Mouse (Mus musculus) embryonic facial prominence, embryonic 10.5 days (tissue): ENCODE data around the gene Espl1. TPM values are rescaled to one million over a fixed set of nuclear protein-coding genes. Genes with fewer than 3 reads are reported as not detected.
A peak's percentile ranks its signal among the peaks of the same experiment; 100 is the strongest.

Experiments
- DNase-seq: peaks from one replicate; pipeline ENCODE4 v3.0.0-alpha.2; 2017; ENCODE audit warnings: low spot score
- H3K27ac ChIP-seq: fragments of 300-500 bp; sonication (generic); replicated peaks from 2 replicates; pipeline ENCODE4 v1.5.1; 2016; ENCODE audit warnings: mild to moderate bottlenecking
- H3K27me3 ChIP-seq: fragments of 300-500 bp; sonication (generic); replicated peaks from 2 replicates; pipeline ENCODE4 v1.6.1; 2016; ENCODE audit warnings: low read depth, mild to moderate bottlenecking; ENCODE audit not compliant: poor library complexity, severe bottlenecking
- H3K36me3 ChIP-seq: fragments of 300-500 bp; sonication (generic); replicated peaks from 2 replicates; pipeline ENCODE4 v1.6.1; 2016; ENCODE audit warnings: mild to moderate bottlenecking, moderate library complexity
- H3K4me1 ChIP-seq: fragments of 300-500 bp; sonication (generic); 2 replicates; pipeline ENCODE4 v1.6.1; 2016
- H3K4me3 ChIP-seq: fragments of 300-500 bp; sonication (generic); 2 replicates; pipeline ENCODE4 v1.5.1; 2016; ENCODE audit warnings: mild to moderate bottlenecking, moderate library complexity
- H3K9me3 ChIP-seq: fragments of 300-500 bp; sonication (generic); 2 replicates; pipeline ENCODE4 v1.6.1; 2016; ENCODE audit warnings: mild to moderate bottlenecking
- WGBS: fragments of 180-500 bp; shearing (Covaris S2); methylation state at CpG from one replicate; pipeline ENCODE4 v1.1.7; 2016; 5-methylcytosine and 5-hydroxymethylcytosine counted together
- polyA plus RNA-seq: library from polyadenylated mRNA; unstranded; fragments of >200 nt; fragmentation: Nextera tagmentation; extraction: Ambion mirVana; gene quantifications from 2 replicates; pipeline ENCODE4 v1.2.1, GENCODE M21; 2016

The Espl1 gene
- polyA plus RNA-seq, 1 experiment from 2014 or later = 57.6 TPM

DNA sequence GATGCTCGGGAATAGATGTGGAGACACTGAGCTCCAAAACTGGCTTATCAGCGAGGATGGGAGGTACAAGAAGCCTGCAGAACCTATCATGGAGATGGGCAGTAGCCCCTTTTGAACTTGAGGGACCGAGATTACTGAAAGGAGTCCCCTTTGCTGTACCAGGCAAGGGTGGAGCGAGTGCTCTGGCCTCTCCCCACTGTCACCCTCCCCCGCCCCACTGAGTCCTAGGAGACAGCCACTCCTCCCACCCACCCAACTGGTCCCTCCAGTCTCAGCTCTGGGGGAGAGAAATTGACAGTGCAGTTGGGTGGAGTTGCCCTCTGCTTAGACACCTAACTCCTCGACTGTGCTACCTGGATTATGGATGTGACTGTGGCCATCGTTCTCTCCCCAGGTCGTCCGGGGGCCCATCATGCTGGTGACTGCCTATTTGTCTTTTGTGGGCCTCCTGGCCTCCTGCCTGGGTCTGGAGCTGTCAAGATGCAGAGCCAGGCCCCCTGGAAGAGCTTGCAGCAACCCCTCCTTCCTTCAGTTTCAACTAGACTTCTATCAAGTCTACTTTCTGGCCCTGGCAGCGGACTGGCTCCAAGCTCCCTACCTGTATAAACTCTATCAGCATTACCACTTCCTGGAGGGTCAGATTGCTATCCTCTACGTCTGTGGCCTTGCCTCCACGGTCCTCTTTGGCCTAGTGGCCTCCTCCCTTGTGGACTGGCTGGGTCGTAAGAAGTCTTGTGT lies 16.1 kb upstream of the Espl1 start:
- Histone ChIP-seq H3K9me3 (no peaks in the 10 kb centered on the region), H3K4me1 (peaks cover 24% of the 10 kb centered on the region), H3K27ac (peak overlapping the region; percentile 93), H3K36me3 (peaks cover 31% of the 10 kb centered on the region), H3K27me3 (no peaks in the 10 kb centered on the region), H3K4me3 (peak overlapping the region; percentile 95)
- DNase-seq = peak; percentile 25
- 29% methylated on average over 13 of the region's 13 CpGs for WGBS

DNA sequence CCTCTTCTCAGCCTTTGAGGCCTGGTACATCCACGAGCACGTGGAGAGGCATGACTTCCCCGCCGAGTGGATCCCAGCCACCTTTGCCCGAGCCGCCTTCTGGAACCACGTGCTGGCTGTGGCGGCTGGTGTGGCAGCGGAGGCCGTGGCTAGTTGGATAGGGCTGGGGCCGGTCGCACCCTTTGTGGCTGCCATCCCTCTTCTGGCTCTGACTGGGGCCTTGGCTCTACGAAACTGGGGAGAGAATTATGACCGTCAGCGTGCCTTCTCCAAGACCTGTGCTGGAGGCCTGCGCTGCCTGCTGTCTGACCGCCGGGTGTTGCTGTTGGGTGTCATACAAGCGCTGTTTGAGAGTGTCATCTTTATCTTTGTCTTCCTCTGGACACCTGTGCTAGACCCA lies 15.4 kb upstream of the Espl1 start:
- H3K27ac ChIP-seq = peak overlapping the region; percentile 93; the same call in 1 of the 2 replicates
- DNase-seq = no peak
- 95% methylated on average over 19 of the region's 19 CpGs for WGBS
- peak overlapping the region; percentile 95 for H3K4me3 ChIP-seq
- no peaks in the 10 kb centered on the region for H3K27me3 ChIP-seq
- no peaks in the 10 kb centered on the region for H3K9me3 ChIP-seq
- H3K4me1 ChIP-seq = peaks cover 24% of the 10 kb centered on the region
- H3K36me3 ChIP-seq = peaks cover 31% of the 10 kb centered on the region

DNA sequence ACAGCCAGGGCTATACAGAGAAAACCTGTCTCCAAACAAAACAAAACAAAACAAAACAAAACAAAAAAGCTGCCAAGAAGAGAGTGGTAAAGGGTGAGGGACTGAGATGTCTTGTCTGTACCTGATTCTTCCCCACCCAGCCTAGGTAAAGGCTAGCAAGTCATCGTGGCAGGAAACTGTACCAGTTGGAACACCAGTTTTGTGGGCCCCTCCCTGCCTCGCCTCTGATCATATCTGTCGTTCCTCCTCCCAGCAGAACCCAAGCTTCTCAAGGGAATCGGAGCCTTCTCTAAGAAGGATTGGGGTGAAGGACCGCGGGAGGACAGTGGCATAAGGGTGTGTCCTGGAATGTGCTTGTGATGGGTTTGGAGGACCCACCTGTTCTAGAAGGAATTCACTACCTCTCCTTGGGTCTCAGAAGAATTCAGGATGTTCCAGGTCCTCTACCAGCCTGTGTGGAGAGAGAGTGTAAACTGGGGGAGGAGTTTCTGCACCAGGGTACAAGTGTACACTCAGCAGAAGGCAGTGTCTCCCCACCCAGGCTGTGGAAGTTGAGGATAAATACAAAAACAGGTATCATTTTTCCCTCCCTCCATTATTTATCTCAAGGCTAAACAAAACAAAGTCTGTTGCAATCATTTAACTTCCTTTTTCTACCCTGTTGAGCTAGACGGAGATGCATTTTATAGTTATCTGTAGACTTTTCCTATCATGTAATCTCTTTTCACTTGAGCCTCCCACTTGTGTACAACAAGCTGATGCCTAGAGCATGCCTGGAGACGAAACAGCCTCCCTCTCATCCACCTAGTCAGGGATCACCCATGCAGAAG lies 13.4 kb upstream of the Espl1 start:
- H3K36me3 ChIP-seq = peaks cover 31% of the 10 kb centered on the region
- peaks cover 24% of the 10 kb centered on the region for H3K4me1 ChIP-seq
- no peak for DNase-seq
- no peaks in the 10 kb centered on the region for H3K27me3 ChIP-seq
- no peaks in the 10 kb centered on the region for H3K9me3 ChIP-seq
- H3K4me3 ChIP-seq = no peak overlapping the region
- WGBS = 86% methylated on average over 8 of the region's 8 CpGs
- H3K27ac ChIP-seq = no peak overlapping the region

GRCm38 (mm10) chr15:102283648-102284047 lies 12.4 kb upstream of the Espl1 start:
- no peak for DNase-seq
- Histone ChIP-seq H3K4me3 (no peak overlapping the region), H3K9me3 (no peaks in the 10 kb centered on the region), H3K36me3 (peaks cover 31% of the 10 kb centered on the region), H3K27me3 (no peaks in the 10 kb centered on the region), H3K27ac (no peak overlapping the region), H3K4me1 (peaks cover 21% of the 10 kb centered on the region)
- 75% methylated on average over 3 of the region's 3 CpGs for WGBS

DNA sequence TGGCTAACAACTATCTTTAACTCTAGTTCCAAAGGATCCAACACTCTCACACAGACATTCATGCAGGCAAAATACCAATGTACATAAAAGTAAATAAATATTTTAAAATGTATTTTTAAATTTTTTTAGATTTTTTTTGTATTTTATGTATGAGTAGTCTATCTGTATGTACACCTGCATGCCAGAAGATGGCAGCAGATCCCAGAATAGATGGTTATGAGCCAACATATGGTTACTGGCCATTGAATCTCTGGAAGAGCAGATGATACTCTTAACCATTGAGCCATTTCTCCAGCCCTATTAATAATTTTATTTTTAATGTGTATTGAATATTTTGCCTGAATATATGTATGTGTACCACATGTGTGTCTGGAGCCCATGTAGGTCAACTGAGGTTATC lies 8.7 kb upstream of the Espl1 start:
- Histone ChIP-seq H3K4me1 (0 out of 2 replicates have a peak, but pooled peaks cover 3% of the 10 kb centered on the region), H3K4me3 (no peak overlapping the region), H3K36me3 (peaks cover 7% of the 10 kb centered on the region), H3K9me3 (no peaks in the 10 kb centered on the region), H3K27ac (no peak overlapping the region), H3K27me3 (no peaks in the 10 kb centered on the region)
- no peak for DNase-seq

- Histone ChIP-seq H3K9me3 (no peaks in the 10 kb centered on the region), H3K27ac (peak overlapping the region; percentile 82), H3K36me3 (peaks cover 37% of the 10 kb centered on the region), H3K27me3 (no peaks in the 10 kb centered on the region), H3K4me3 (peak overlapping the region; percentile 89), H3K4me1 (peaks cover 20% of the 10 kb centered on the region)
- no peak for DNase-seq
- 5% methylated on average over 24 of the region's 24 CpGs for WGBS
Observed at GRCm38 (mm10) chr15:102296368-102297006, 421 bp downstream of the Espl1 start.

- H3K9me3 ChIP-seq = no peaks in the 10 kb centered on the region
- no peak overlapping the region for H3K4me3 ChIP-seq
- no peaks in the 10 kb centered on the region for H3K27me3 ChIP-seq
- H3K4me1 ChIP-seq = 0 out of 2 replicates have a peak, but pooled peaks cover 6% of the 10 kb centered on the region
- H3K36me3 ChIP-seq = peaks cover 95% of the 10 kb centered on the region
- 89% methylated on average over 6 of the region's 6 CpGs for WGBS
- no peak overlapping the region for H3K27ac ChIP-seq
- DNase-seq = no peak
Observed at GRCm38 (mm10) chr15:102302542-102302941, 6.5 kb downstream of the Espl1 start.

GRCm38 (mm10) chr15:102308717-102309116 lies 12.7 kb downstream of the Espl1 start:
- Histone ChIP-seq H3K9me3 (no peaks in the 10 kb centered on the region), H3K4me3 (no peak overlapping the region), H3K4me1 (no peaks in the 10 kb centered on the region), H3K27me3 (no peaks in the 10 kb centered on the region), H3K27ac (no peak overlapping the region), H3K36me3 (peaks cover 97% of the 10 kb centered on the region)
- no peak for DNase-seq
- WGBS = 87% methylated on average over 9 of the region's 9 CpGs

DNA sequence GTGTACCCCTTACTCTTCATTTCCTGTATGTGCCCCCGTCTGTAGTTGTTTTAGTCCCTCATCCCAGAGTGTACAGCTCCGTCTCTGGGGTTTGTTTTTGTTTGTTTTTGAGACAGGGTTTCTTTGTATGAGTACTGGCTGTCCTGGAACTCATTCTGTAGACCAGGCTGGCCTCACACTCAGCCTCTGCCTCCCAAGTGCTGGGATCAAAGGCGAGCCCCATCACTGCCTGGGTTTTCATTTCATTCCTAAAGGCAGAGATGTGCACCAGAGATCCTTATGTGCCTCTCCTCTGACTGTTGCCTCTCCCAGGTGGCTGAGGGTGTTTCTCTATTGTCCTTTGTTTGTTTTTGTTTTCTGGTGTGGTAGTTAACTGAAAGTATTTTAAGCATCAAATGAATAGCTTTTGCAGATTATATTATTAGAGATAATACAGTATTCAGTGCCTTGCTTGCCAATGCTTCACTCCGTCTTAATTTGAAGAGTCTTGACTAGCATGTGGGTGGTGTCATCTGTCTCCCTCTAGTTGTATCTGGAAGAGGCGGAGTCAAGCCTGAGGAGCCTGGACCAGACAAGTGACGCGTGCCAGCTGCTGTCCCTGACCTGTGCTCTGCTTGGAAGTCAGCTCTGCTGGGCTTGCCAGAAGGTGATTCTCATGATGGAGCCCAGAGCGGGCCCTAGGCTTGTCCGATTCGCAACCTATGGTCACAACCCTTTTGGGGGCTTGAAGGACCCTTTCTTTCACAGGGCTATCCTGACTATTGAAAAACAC lies 14.2 kb downstream of the Espl1 start:
- no peaks in the 10 kb centered on the region for H3K27me3 ChIP-seq
- DNase-seq = no peak
- no peak overlapping the region for H3K4me3 ChIP-seq
- peaks cover 97% of the 10 kb centered on the region for H3K36me3 ChIP-seq
- no peaks in the 10 kb centered on the region for H3K9me3 ChIP-seq
- H3K4me1 ChIP-seq = no peaks in the 10 kb centered on the region
- 80% methylated on average over 10 of the region's 10 CpGs for WGBS
- no peak overlapping the region for H3K27ac ChIP-seq

DNA sequence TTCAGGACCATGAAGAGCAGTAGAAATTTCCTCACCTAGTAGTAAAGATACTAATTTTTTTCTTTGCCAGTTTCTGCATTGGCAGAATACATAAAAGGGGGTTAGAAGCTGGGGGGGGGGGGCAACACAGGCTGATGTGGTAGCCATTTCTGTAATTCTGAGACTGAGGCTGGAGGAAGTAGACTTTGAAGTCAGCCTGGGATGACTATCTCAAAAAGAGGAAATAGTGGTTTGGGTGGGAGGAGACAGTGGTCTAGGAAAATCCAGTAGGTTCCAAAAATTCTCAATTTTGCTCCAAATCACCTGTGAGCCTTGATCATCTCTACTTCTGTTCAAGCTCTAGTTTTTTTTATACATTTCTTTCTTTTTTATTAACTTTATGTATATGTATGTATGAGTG lies 15.4 kb downstream of the Espl1 start:
- Histone ChIP-seq H3K9me3 (no peaks in the 10 kb centered on the region), H3K4me3 (no peak overlapping the region), H3K27me3 (no peaks in the 10 kb centered on the region), H3K36me3 (peaks cover 97% of the 10 kb centered on the region), H3K4me1 (peaks cover 4% of the 10 kb centered on the region; the same call in 1 of the 2 replicates), H3K27ac (no peak overlapping the region)
- DNase-seq = no peak

- H3K4me3 ChIP-seq = no peak overlapping the region
- H3K27me3 ChIP-seq = no peaks in the 10 kb centered on the region
- peaks cover 4% of the 10 kb centered on the region; the same call in 1 of the 2 replicates for H3K4me1 ChIP-seq
- no peak overlapping the region for H3K27ac ChIP-seq
- 92% methylated on average over 8 of the region's 8 CpGs for WGBS
- no peaks in the 10 kb centered on the region for H3K9me3 ChIP-seq
- H3K36me3 ChIP-seq = peaks cover 95% of the 10 kb centered on the region
- DNase-seq = no peak
Observed at GRCm38 (mm10) chr15:102315292-102315691, 19.2 kb downstream of the Espl1 start.

DNA sequence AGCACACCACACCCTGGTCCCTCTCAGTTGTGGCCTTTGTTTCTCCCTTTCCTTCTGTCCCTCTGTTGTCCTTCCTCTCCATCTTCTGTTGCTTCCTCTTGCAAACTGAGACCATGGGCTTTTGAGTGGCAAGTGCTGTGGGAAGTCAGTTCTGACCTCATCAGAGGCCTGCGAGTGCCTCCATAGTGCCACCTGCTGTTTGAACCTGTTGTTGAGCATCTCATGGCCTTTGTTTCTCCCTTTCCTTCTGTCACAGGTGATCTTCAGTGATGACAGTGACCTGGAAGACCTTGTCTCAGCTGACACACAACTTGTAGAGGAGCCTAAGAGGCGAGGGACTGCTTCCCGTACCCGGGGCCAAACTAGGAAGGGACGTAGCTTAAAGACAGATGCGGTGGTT lies 20.2 kb downstream of the Espl1 start:
- H3K27ac ChIP-seq = no peak overlapping the region
- H3K27me3 ChIP-seq = no peaks in the 10 kb centered on the region
- H3K36me3 ChIP-seq = peaks cover 96% of the 10 kb centered on the region
- 0 out of 2 replicates have a peak overlapping the region, but pooled peaks have one; percentile 16 for H3K4me3 ChIP-seq
- peaks cover 4% of the 10 kb centered on the region; the same call in 1 of the 2 replicates for H3K4me1 ChIP-seq
- H3K9me3 ChIP-seq = no peaks in the 10 kb centered on the region
- DNase-seq = peak; percentile 59
- 86% methylated on average over 6 of the region's 6 CpGs for WGBS
